Mouse (Mus musculus) cerebellum, adult 11-12 months (tissue): ENCODE data around the gene Clcf1.
"Not testable (repeated sequence)": the region's sequence is repeated elsewhere in the genome, so short reads cannot be mapped to it uniquely, and the experiment has no call there.

Experiments used
- DNase-seq: peaks from one replicate; pipeline ENCODE4 v3.0.0; 2022

Gene Clcf1

GRCm38 (mm10) chr19:4218784-4219183 is 4.7 kb downstream of the Clcf1 start:
- DNase-seq: no peak

- no peak for DNase-seq
Observed at GRCm38 (mm10) chr19:4219943-4220342, 5.9 kb downstream of the Clcf1 start.

- DNase-seq: no peak
Observed at GRCm38 (mm10) chr19:4220416-4220815, 6.4 kb downstream of the Clcf1 start.

GRCm38 (mm10) chr19:4220957-4221743 is 7.1 kb downstream of the Clcf1 start:
- DNase-seq: no peak

- no peak for DNase-seq
Observed at GRCm38 (mm10) chr19:4222165-4222564, 8.1 kb downstream of the Clcf1 start.

- no peak for DNase-seq
Observed at GRCm38 (mm10) chr19:4226779-4227178, 12.7 kb downstream of the Clcf1 start.

- no peak for DNase-seq
Observed at GRCm38 (mm10) chr19:4227446-4227845, 13.4 kb downstream of the Clcf1 start.

GRCm38 (mm10) chr19:4227894-4228678 is 14.0 kb downstream of the Clcf1 start:
- peak; percentile 65 for DNase-seq

- DNase-seq: no peak
Observed at GRCm38 (mm10) chr19:4228891-4229290, 14.9 kb downstream of the Clcf1 start.

- DNase-seq: peak; percentile 55
Observed at GRCm38 (mm10) chr19:4229451-4230076, 15.5 kb downstream of the Clcf1 start.

- DNase-seq: no peak
Observed at GRCm38 (mm10) chr19:4230415-4230814, 16.4 kb downstream of the Clcf1 start.

- peak; percentile 98 for DNase-seq
Observed at GRCm38 (mm10) chr19:4231253-4232185, 17.5 kb downstream of the Clcf1 start, which contains the start of gene Pold4. Pold4 (plus strand) TSS chr19:4231899.

GRCm38 (mm10) chr19:4232186-4232572 is 18.1 kb downstream of the Clcf1 start:
- no peak for DNase-seq

- no peak for DNase-seq
Observed at GRCm38 (mm10) chr19:4232651-4233050, 18.6 kb downstream of the Clcf1 start.

GRCm38 (mm10) chr19:4234548-4234947 is 20.5 kb downstream of the Clcf1 start:
- no peak for DNase-seq

GRCm38 (mm10) chr19:4240247-4240668 is 26.2 kb downstream of the Clcf1 start:
- no peak for DNase-seq

GRCm38 (mm10) chr19:4242416-4242815 is 28.4 kb downstream of the Clcf1 start:
- no peak for DNase-seq

- no peak for DNase-seq
Observed at GRCm38 (mm10) chr19:4244775-4245174, 30.7 kb downstream of the Clcf1 start.

GRCm38 (mm10) chr19:4247010-4247409 is 33.0 kb downstream of the Clcf1 start:
- DNase-seq: no peak

- DNase-seq: not testable (repeated sequence)
Observed at GRCm38 (mm10) chr19:4248683-4249082, 34.6 kb downstream of the Clcf1 start.

- DNase-seq: no peak
Observed at GRCm38 (mm10) chr19:4254230-4254629, 40.2 kb downstream of the Clcf1 start.

GRCm38 (mm10) chr19:4255583-4256162 is 41.6 kb downstream of the Clcf1 start:
- DNase-seq: no peak
